Mouse (Mus musculus) CH12.LX (cell line): ENCODE measurements around the gene Spn. TPM values are rescaled to one million over a fixed set of nuclear protein-coding genes. Genes with fewer than 3 reads are reported as not detected.

Source experiments
- DNase-seq: peaks from one replicate; pipeline ENCODE4 v3.0.0-alpha.2; 2013; ENCODE audit errors: extremely low read depth
- H3K27ac ChIP-seq: 2 replicates; pipeline ENCODE4 v1.5.1; 2012; ENCODE audit warnings: low read depth, mild to moderate bottlenecking, control low read depth, moderate library complexity; ENCODE audit not compliant: insufficient read depth
- H3K27me3 ChIP-seq: replicated peaks from 2 replicates; pipeline ENCODE3; 2012; ENCODE audit warnings: inconsistent platforms
- H3K36me3 ChIP-seq, 2 experiments: replicated peaks in 1 of 2; 2 replicates each; pipeline versions ENCODE3 to v1.6.1; 2012; ENCODE audit warnings: inconsistent platforms in 1 of 2, low read length in 1 of 2, mild to moderate bottlenecking in 1 of 2, mixed read lengths in 1 of 2, moderate library complexity in 1 of 2; ENCODE audit not compliant: control insufficient read depth in 1 of 2, insufficient read depth in 1 of 2
- H3K4me1 ChIP-seq, 2 experiments: 2 replicates each; pipeline ENCODE4 v1.6.1; 2012; ENCODE audit warnings: inconsistent platforms in 1 of 2, moderate library complexity in 1 of 2; ENCODE audit not compliant: insufficient read depth in 2 of 2, control insufficient read depth in 1 of 2
- H3K4me2 ChIP-seq: 2 replicates; pipeline ENCODE4 v1.6.1; 2012; ENCODE audit warnings: low read depth, mild to moderate bottlenecking, control low read depth; ENCODE audit not compliant: poor library complexity, insufficient read depth, severe bottlenecking
- H3K4me3 ChIP-seq, 3 experiments: fragments of 150-350 bp in 1 of 3; sonication (generic) in 1 of 3; replicated peaks in 1 of 3; 2 replicates each; pipeline versions ENCODE3 to v1.5.1; 2011 to 2012; ENCODE audit warnings: low read depth in 2 of 3, low read length in 2 of 3, mild to moderate bottlenecking in 2 of 3, moderate library complexity in 2 of 3, control low read depth in 1 of 3, improper control_type of control experiment in 1 of 3, inconsistent platforms in 1 of 3, mixed read lengths in 1 of 3; ENCODE audit not compliant: poor library complexity in 1 of 3
- H3K79me2 ChIP-seq: replicated peaks from 2 replicates; pipeline ENCODE4 v1.6.1; 2012; ENCODE audit warnings: mild to moderate bottlenecking, moderate library complexity; ENCODE audit not compliant: control insufficient read depth, poor library complexity, insufficient read depth, severe bottlenecking; ENCODE audit errors: extremely low read depth
- H3K9ac ChIP-seq: 2 replicates; pipeline ENCODE4 v1.6.1; 2012; ENCODE audit warnings: low read depth, mild to moderate bottlenecking, control low read depth, moderate library complexity; ENCODE audit not compliant: insufficient read depth
- H3K9me3 ChIP-seq: replicated peaks from 2 replicates; pipeline ENCODE3; 2012; ENCODE audit warnings: low read length, inconsistent platforms, mixed read lengths
- CTCF ChIP-seq, 2 experiments: IDR thresholded peaks in 1 of 2; conservative IDR thresholded peaks in 1 of 2; 2 replicates each; pipeline ENCODE4 v1.5.1; 2011 to 2012; ENCODE audit warnings: low read depth in 2 of 2, low read length in 2 of 2, improper control_type of control experiment in 1 of 2, inconsistent platforms in 1 of 2, mild to moderate bottlenecking in 1 of 2, moderate library complexity in 1 of 2
- ELF1 ChIP-seq: IDR thresholded peaks from 2 replicates; pipeline ENCODE4 v1.6.1; 2014; ENCODE audit warnings: low read depth, mild to moderate bottlenecking, inconsistent platforms, low read length, improper control_type of control experiment
- GABPA ChIP-seq: IDR thresholded peaks from 2 replicates; pipeline ENCODE4 v1.6.1; 2012; ENCODE audit warnings: low read depth, low read length, improper control_type of control experiment, inconsistent platforms; ENCODE audit not compliant: insufficient replicate concordance
- HCFC1 ChIP-seq: IDR thresholded peaks from 2 replicates; pipeline ENCODE4 v1.6.1; 2012; ENCODE audit warnings: low read depth, mild to moderate bottlenecking, inconsistent platforms, low read length, improper control_type of control experiment
- IRF4 ChIP-seq: IDR thresholded peaks from 2 replicates; pipeline ENCODE4 v1.6.1; 2014; ENCODE audit warnings: low read depth, mild to moderate bottlenecking, inconsistent platforms, low read length, improper control_type of control experiment
- JUN ChIP-seq: IDR thresholded peaks from 2 replicates; pipeline ENCODE4 v1.6.1; 2011; ENCODE audit warnings: low read depth, mild to moderate bottlenecking, low read length, improper control_type of control experiment, moderate library complexity; ENCODE audit not compliant: insufficient read depth
- MAZ ChIP-seq: IDR thresholded peaks from 2 replicates; pipeline ENCODE4 v1.6.1; 2012; ENCODE audit warnings: low read depth, mild to moderate bottlenecking, inconsistent platforms, low read length, improper control_type of control experiment, moderate library complexity
- MYC ChIP-seq: IDR thresholded peaks from 2 replicates; pipeline ENCODE4 v1.6.1; 2011; ENCODE audit warnings: low read depth, mild to moderate bottlenecking, improper control_type of control experiment, low read length
- SIN3A ChIP-seq: IDR thresholded peaks from 2 replicates; pipeline ENCODE4 v1.6.1; 2012; ENCODE audit warnings: low read length, improper control_type of control experiment, inconsistent platforms
- SMC3 ChIP-seq: IDR thresholded peaks from 2 replicates; pipeline ENCODE4 v1.6.1; 2011; ENCODE audit warnings: low read depth, low read length, improper control_type of control experiment
- TBP ChIP-seq: conservative IDR thresholded peaks from 2 replicates; pipeline ENCODE4 v1.6.1; 2011; ENCODE audit warnings: low read depth, low read length, improper control_type of control experiment
- USF2 ChIP-seq: conservative IDR thresholded peaks from 2 replicates; pipeline ENCODE4 v1.6.1; 2011; ENCODE audit warnings: low read depth, low read length, improper control_type of control experiment
- ZKSCAN1 ChIP-seq: IDR thresholded peaks from 2 replicates; pipeline ENCODE4 v1.6.1; 2012; ENCODE audit warnings: low read depth, inconsistent platforms, low read length, improper control_type of control experiment, borderline replicate concordance
- dilution Hi-C: fragments of 300-500 bp; cut with MboI; formaldehyde crosslinking; loops from 2 replicates; pipeline ENCODE4 v1.14.3; 2020; ENCODE audit warnings: low sequenced_read_pairs; ENCODE audit not compliant: extremely low pct_unique_long_range_greater_than_20kb, extremely low pct_ligation_motif_present
- in situ Hi-C: fragments of 300-500 bp; cut with MboI; formaldehyde crosslinking; loops from 3 replicates; pipeline ENCODE4 v1.14.3; 2019; ENCODE audit warnings: low sequenced_read_pairs, low pct_ligation_motif_present, low pct_unique_long_range_greater_than_20kb, mixed read lengths
- polyA plus RNA-seq: library from polyadenylated mRNA; unstranded; fragments of >175 nt; gene quantifications from 2 replicates; pipeline ENCODE4 v1.2.1, GENCODE M21; 2012; ENCODE audit warnings: low read depth; ENCODE audit not compliant: insufficient read length
- total RNA-seq, 2 experiments: library from RNA; depleted of rRNA; stranded (reverse); fragments of 300-350 nt in 1 of 2; fragments of >200 nt in 1 of 2; gene quantifications; 2 replicates each; pipeline ENCODE4 v1.2.3; 2012 to 2014

The Spn gene
- total and polyA plus RNA-seq, 3 experiments, result 2.4 to 16.3 (median 3.3) TPM

DNA sequence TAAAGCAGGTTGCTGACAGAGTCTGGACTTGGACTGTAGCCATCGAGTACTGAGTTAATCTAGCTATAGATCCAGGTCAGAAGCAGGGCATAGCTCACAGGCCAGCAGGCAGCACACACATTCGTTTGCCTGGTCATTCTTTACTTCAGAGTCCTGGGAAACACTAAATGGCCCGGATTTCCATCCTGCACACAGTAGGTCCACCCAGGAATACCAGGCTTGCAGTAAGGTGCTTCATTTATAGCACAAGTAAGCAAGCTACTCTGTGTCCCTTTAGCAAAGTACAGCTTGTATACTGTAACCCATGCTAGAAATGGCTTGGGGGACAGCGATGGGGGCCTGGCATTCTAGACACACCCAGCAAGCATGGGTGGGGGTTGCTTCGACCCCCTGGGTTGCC lies 1.9 kb upstream of the Spn start:
- dilution Hi-C loops (no loop called here), in situ Hi-C loops (loop anchor here (5.0 kb wide), 1 partner anchor 48 kb away; no protein-coding TSS in a partner anchor)
- H3K27ac ChIP-seq, result no peak overlapping the region
- peaks cover 0 to 3% of the 10 kb centered on the region in 2 experiments for H3K36me3 ChIP-seq
- no peaks in the 10 kb centered on the region for H3K9me3 ChIP-seq
- H3K79me2 ChIP-seq, result no peaks in the 10 kb centered on the region
- TF ChIP-seq ZKSCAN1 (peak; percentile 21; the same call in 1 of the 2 replicates), MAZ (no peak), HCFC1 (no peak)
- no peak for DNase-seq
- H3K9ac ChIP-seq, result no peak overlapping the region
- peaks cover 16 to 24% of the 10 kb centered on the region in 2 experiments for H3K4me1 ChIP-seq
- H3K4me2 ChIP-seq, result no peak overlapping the region
- H3K27me3 ChIP-seq, result no peaks in the 10 kb centered on the region
- H3K4me3 ChIP-seq, result no peak overlapping the region

- no peak overlapping the region for H3K27ac ChIP-seq
- no peaks in the 10 kb centered on the region for H3K79me2 ChIP-seq
- DNase-seq, result no peak
- in situ Hi-C loops (loop anchor here (5.0 kb wide), 1 partner anchor 48 kb away; no protein-coding TSS in a partner anchor), dilution Hi-C loops (no loop called here)
- TF ChIP-seq GABPA, result no peak
- TF ChIP-seq USF2, result no peak
- no peak overlapping the region for H3K4me2 ChIP-seq
- no peak overlapping the region for H3K4me3 ChIP-seq
- H3K27me3 ChIP-seq, result no peaks in the 10 kb centered on the region
- H3K9me3 ChIP-seq, result no peaks in the 10 kb centered on the region
- peaks cover 0 to 3% of the 10 kb centered on the region in 2 experiments for H3K36me3 ChIP-seq
- H3K4me1 ChIP-seq, result peaks cover 21 to 28% of the 10 kb centered on the region in 2 experiments
- no peak overlapping the region for H3K9ac ChIP-seq
Observed at GRCm38 (mm10) chr7:127139100-127139499, 1.5 kb upstream of the Spn start.

DNA sequence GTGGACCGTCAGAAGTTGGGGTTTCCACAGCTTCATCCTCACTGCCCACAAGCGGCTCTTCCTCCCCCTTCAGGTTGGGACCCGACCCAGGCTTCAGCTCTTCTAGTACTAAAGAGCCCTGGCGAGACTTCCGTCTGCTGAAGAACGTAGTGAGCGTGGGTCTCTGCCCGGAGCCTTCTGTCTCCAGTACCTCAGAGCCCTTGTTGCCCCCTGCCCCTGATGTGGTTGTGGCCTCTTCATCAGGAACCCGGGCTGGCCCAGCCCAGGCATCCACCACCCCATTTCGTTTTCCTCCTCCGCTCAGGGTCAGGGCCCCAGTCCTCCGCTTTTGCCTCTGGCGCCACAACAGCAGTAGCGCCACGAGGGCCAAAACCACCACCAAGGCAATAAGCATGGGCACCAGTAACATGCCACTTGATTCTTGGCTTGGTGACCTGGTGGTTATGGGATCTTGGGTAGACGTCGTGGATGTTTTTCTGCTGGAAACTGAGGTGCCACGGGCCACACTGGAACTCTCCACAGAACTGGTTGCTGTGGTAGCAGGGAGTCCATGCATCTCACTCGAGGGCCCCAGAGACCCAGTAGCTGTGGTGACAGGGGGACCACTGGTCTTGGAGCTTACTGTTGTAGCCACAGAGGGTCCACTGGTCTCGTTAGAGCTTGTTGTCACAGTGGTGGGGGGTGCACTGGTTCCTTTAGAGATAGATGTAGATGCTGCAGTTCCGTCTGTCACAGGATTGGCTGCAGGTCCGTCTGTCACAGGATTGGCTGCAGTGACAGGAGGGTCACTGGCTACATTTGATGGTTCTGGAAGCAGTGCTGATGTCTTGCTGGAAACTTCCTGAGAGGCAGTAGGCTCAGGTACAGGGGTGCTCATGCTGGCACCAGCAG lies 1.2 kb downstream of the Spn start:
- Histone ChIP-seq H3K27ac (no peak overlapping the region), H3K9me3 (no peaks in the 10 kb centered on the region), H3K9ac (no peak overlapping the region), H3K79me2 (no peaks in the 10 kb centered on the region), H3K27me3 (no peaks in the 10 kb centered on the region), H3K36me3 (peaks cover 0 to 3% of the 10 kb centered on the region in 2 experiments), H3K4me3 (no peak overlapping the region), H3K4me2 (no peak overlapping the region), H3K4me1 (peaks cover 23 to 30% of the 10 kb centered on the region in 2 experiments)
- in situ Hi-C loops (loop anchor here (5.0 kb wide), 1 partner anchor 51 kb away; no protein-coding TSS in a partner anchor), dilution Hi-C loops (no loop called here)
- no peak for TF ChIP-seq JUN
- no peak for TF ChIP-seq IRF4
- TF ChIP-seq SMC3, result no peak
- no peak for TF ChIP-seq GABPA
- no peak for TF ChIP-seq ELF1
- TF ChIP-seq CTCF (conservative IDR thresholded peaks at IDR 0.05 in 1 of 2, IDR thresholded peaks at IDR 0.05 in 1 of 2; ENCODE audit: low read depth in 2 of 2, low read length in 2 of 2), result no peak
- no peak for TF ChIP-seq MYC
- no peak for TF ChIP-seq TBP
- TF ChIP-seq SIN3A, result no peak
- TF ChIP-seq USF2, result no peak
- no peak for DNase-seq
